Mouse (Mus musculus): ENCODE data around the gene Dpp8.
"Not testable (repeated sequence)": the region's sequence is repeated elsewhere in the genome, so short reads cannot be mapped to it uniquely, and the experiment has no call there.

Gene Dpp8

DNA sequence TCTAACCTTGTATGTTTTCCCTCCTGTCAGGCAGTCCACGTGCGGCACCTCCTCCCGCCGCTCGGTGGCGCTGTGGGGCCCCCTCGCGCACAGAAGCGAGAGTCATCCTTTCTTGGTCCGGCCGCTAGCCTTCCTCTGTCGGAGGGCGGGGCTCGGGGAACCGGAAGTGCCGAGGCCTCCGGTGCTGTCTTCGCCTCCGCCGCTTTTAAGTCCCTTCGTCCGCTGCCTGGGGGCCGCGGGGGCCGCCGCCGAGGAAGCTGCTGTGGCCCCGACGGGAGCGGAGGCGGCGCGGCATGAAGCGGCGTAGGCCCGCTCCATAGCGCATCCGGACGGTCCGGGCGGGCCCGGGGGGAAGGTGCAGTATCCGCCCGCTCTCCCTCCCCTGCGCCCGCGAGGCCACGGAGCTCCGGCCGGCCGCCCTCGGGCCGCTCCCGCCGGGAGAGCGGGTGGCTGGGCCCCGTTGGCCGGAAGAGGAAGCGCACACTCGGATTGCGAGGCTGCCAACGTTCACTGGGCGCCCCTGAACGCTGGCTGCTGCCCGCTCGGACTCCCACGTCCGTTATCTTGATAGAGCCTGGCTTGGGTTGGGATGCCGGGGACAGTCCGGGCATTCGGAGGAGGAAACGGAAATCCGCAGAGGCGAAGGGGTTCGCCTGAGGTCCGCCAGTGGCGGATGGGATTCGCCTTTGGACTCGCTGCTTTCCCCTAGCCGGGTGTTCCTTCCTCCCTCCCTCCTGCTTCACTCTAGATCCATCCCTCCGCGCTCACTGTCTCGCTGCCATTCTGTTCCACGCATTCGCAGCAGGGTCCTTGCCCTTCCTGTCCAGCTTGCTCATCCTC, at the start of gene Dpp8:
Gene Dpp8 (plus strand): TSS at position 146 of the 840 bp plus-strand sequence.
- peak; percentile 88 to 89 for DNase-seq (ENCODE audit: low spot score in 2 of 2)

DNA sequence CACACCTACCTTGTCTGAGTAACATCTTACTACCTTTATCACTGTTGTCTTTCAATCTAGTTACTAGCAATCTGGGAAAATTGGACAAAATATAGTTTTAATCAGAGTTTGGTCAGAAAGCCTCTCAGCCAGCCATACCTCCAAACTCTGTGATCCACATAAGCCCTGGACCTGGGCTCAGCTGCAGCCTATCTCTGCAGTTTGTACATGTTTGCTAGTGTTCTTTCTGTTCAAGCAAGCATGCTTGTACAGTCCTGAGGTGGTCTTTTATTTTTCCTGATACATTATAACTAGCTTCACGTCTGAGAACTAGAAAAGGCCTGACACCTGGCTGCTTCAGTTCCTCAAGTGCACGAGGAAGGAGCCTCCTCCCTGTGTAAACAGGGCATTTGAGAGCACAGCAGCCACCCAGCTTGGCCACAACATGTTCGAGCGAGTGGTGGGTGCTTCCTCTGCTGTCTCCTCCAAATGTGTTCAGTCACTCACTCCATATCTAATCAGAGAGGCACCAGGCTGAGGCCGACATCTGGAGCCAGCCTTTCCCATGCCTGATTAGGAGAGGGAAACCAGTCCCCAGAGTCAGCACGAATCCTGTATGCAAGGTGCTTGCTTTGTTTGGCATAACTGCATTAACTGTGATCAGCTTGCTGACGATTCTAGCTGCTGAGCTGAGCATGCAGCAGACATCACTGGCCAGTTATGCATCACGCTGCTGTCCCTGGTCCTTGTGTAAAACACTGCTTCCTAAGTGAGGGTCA, 47.0 kb upstream of the Dpp8 start:
- DNase-seq (ENCODE audit: low spot score in 2 of 2) = no peak

DNA sequence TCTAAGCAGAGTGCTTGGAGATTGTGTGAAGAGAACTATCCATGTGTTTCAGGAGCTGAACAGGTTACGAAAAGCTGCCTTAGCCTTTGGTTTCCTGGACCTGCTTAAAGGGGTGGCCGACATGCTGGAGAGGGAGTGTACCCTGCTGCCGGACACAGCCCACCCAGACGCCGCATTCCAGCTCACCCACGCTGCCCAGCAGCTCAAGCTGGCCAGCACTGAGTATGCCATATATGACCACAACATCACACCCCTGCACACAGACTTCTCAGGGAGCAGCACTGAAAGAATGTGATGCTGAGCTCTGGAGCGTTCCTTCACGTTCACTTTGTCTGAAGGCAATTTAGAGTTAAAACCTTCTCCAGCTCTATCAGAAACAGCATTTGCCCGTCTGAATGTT, 46.4 kb upstream of the Dpp8 start:
- DNase-seq (ENCODE audit: low spot score in 2 of 2) = no peak

DNA sequence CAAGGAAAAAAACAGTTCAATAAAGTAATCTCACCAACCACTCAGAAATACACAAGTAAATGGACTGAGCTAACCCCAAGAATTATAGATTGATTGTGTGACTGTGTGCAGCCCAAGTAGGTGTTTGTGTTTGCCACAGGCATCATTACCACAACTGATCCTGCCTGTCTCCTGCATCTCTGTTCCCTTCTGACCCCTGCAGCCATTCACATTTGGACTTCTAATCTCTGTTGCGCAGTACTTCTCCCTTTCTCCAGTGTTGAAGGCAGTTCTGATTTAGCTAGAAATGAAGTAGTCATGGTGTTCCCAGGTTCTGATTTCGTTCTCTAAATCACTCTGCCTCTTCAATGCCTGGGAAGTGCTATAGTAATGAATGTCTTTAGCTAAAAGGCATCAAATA, 44.6 kb upstream of the Dpp8 start:
- DNase-seq (ENCODE audit: low spot score in 2 of 2) = no peak

DNA sequence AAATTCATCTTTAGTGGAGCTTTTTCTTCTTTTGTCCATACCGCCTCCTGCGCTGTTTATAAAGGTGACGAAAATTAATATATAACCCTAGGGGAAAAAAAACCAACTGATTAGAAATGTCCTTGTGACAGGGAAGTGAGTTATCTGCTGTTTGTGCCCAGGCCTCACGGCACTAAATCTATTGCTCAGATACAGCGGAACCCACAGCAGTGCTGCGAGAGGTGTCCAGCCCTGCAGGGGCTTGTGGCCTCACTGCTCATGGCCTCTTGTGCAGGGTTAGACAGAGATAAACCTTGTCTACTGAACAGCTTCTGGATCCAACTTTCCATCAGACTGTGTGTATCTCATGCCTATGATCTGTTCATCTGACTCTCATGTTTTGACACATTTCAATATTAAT, 43.8 kb upstream of the Dpp8 start:
- DNase-seq (ENCODE audit: low spot score in 2 of 2) = no peak

DNA sequence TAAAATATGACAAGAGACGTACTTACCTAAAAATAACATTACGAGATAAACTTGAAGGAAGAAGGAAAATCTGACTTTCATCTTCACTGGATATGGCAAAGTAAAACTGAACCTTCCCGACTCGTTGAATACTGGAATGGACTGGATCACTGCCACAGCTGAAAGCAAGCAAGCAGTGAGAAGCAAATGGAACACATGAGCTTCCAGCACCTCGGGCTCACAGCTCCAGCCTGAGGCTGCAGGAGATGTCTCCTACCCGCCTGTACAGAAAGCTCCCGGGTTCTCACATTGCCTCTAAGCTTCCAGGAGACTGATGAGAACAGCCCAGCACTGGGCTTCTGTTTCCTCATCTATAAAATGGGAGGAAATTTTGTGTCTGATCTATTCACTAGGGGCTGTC, 41.9 kb upstream of the Dpp8 start:
- no peak for DNase-seq (ENCODE audit: low spot score in 2 of 2)

DNA sequence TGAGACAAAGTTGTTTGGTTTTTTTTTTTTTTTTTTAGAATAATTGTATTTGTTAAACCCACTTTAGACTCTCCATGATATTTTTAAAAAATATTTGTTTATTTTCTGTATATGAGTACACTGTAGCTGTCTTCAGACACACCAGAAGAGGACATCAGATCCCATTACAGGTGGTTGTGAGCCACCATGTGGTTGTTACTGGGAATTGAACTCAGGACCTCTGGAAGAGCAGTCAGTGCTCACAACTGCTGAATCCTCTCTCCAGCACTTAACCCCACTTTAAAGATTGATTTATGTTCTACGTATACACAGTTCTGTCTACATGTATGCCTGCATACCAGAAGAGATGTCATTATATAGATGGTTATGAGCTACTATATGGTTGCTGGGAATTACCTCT, 36.8 kb upstream of the Dpp8 start:
- DNase-seq (ENCODE audit: low spot score in 2 of 2) = not testable (repeated sequence)

DNA sequence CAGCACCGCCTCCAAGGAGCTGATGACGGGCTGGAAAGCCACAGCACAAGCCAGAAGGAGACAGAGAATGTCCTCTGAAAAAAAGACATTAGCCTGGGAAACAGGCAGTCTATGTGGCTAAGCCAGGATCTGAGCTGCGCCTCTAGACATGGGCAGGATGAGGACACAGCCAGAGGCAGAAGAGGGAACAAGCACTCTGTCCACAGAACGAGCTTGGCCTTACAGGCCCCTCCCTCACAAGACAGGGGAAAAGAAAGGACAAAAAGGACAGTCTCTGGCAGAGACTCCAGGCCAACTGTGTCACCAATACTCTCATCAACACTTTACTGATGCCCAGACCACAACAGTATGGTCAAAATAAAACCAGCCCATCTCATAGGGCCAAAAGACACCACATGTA, 30.7 kb upstream of the Dpp8 start:
- no peak for DNase-seq (ENCODE audit: low spot score in 2 of 2)

DNA sequence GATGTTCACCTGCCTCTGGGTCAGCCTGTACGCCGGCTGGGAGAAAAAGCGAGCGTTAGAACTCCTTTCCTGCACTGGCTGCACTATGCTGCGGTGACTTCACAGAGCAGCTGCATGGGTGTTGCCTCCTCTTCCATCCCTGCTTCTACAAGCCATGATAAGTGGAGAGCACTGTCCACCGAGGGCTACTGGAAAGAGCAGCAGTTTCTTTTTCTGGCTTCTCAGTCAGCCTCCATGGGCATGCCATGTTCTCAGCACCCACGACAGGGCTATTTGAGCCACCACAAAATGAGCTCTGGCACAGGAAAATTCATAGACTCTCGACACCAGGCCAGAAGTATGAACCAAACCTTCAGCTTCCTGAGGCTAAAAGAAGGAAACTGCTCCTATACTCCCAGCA, 26.5 kb upstream of the Dpp8 start:
- DNase-seq (ENCODE audit: low spot score in 2 of 2) = no peak

DNA sequence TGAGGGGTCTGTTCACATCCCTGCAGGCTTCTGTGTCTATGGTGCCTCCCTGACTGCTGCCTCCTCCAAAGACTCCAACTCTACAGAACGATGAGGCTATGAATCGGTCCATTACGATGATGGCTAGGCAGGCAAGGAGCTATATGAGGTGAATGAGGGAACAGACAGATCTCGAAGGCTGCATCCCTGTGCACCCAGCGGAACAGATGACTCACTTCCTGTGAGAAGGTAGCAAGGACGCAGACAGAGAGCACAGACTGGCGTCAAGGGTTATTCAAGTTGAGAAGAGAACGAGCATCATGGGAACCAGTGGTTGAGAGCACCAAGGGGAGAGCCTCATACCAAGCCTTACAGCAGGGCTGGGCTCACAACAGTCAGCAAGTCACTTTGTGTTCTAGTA, 21.6 kb upstream of the Dpp8 start:
- no peak for DNase-seq (ENCODE audit: low spot score in 2 of 2)

DNA sequence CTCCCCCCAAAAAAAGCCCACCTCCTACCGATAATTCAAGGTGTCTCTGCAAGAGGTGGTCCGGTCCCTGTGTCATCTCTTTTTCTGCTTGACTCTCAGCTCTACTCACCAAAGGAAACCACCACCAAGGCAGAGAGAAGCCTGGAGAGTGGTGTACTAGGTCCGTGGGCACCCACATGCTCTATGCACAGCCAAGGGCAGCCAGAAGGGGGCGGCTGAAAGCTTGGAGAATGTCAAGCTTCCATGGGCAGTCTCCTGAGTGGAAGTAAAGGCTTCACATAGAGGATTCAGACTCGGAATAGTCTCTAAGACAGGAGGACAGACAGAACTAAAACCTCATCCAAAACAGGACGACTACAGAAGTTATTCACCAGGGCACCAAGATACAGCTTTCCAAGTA, 20.9 kb upstream of the Dpp8 start:
- no peak for DNase-seq (ENCODE audit: low spot score in 2 of 2)

DNA sequence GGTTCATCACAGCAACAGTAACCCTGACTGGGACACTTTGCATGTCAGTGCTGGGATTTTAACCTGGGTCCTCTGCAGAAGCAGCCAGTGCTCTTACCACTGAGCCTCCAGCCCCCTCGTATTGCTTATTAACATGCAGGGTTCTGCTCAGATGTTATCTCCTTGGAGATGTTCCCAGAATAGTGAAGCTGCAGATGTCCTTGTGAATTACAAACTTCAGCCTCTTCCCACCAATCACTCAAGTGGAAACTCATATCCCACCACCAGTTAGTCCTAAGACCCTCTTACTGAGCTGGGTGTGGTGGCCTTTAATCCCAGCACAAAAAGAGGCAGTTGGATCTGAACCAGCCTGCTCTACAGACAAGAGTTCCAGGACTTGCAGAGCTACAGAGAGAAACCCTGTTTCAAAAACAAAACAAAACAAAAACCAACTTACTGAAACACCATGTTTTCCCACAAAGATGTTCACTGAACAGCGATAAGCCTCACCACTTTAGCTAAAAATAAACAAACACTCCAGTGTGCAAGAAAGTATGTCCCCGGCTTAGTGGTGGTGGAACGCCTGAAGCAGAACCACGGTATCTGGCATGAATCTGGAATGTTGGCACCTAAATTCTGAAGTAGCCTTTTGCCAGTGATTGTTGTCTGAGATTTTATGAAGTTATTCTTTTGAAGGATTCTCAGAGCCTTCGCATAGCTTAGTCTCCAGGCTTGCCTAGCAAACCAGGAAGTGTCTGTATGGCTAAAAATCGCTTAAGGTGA, 16.6 kb upstream of the Dpp8 start:
- no peak for DNase-seq (ENCODE audit: low spot score in 2 of 2)

DNA sequence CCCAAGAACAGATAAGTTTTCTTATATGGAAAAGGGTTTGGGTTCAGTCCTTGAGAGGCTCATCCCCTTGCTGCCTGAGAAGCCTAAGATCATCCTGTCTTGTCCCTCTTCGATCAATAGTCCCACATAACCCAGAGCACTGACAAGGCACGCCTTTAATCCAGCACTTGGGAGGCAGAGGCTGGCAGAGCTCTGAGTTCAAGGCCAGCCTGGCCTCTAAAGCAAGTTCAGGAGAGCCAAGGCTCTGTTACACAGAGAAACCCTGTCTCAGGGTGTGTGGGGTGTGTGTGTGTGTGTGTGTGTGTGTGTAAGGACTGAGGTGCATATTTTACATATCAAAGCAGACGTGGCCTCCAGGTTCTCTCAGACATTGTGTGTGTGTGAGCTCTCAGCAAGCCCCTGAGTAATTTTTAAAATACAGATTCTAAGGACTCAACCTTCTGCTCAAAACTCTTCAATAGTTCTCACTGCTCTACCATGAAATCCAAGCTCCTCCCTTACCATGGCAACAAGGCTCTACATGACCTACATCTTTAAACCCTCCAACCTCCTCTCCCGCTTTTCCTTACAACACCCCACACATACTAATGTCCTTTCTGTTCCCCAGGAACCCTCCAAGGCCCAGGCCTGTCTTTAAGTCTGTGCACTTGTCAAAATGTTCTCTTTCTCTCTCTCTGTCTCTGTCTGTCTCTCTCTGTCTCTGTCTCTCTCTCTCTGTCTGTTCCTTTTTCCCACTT, 15.8 kb upstream of the Dpp8 start:
- DNase-seq (ENCODE audit: low spot score in 2 of 2) = no peak

DNA sequence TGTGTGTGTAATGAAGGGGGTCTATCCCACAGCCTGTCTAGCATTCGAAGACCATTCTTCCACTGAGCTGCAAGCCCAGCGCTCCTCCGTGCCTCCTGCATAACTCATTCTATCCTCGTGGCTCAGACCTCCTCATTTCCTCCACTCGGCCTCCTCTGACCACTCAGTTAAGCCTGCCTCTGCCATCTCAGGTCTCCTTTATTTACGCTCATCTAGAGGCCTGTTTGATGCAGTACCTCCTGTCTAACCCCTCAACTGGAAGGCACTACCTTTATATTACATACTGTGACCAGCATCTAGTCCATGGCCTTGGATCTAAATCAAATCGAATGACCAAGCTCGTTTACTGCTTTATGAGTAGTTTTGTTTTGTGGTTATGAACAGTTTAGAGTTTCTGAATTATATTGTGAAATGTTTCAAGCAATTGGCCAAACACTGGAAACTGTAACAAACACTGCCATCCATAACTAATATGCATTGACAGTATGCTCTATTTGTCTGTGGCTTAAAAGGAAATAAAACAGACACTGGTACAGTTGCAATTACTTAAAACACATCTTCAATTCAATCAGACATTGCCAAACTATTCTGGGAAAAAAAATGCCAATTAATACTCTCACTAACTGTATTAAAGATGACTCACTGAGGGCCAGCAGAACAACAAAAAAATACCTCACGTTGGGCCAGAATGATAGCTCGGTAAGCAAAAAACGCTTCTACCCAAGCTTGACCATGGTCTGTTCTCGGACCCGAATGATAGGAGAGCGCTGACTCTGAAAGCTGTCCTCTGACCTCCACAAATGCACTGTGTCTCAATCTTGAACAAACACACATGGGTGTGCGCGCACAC, 15.0 kb upstream of the Dpp8 start:
- no peak for DNase-seq (ENCODE audit: low spot score in 2 of 2)

DNA sequence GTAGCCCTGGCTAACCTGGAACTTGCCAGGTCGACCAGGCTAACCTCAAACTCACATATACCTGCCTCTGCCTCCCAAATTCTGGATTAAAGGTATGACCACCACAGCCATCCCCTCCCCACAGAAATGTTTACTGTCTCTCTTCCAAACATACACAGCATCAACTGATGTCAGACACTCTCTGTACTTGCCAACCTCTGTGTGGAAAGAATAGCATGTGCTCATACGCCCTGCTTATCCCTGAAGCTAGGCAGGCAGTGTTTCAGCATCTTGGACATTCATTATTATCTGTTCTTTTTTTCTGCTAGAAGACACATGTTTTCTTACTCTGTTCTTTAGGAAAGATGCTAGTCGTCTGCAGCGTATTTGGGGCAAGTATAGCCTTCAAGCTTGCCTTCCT, 14.3 kb upstream of the Dpp8 start:
- DNase-seq (ENCODE audit: low spot score in 2 of 2) = no peak

DNA sequence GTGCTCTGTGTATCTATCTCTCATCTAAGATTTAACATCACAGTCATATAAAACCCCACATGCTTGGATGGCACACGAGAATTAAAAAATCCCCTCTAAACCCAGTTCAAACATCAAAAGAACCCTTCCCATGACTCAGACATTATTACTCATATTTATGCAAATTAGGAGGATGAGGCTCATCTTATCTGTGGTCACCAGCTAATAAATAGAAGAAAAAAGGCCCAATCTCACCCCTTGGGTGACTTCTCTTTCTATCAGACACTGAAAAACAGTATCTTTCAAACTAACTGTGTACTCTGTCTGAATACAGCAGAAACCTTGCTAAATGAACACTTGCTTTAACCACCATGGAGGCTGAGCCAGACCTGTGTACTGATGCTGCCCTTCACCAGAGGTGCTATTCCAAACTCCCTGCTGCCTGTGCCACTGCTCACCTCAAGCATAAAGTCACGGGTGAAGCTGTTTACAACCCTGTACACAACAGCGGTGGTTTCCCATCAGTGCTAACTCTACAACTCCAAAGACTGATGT, 13.6 kb upstream of the Dpp8 start:
- no peak for DNase-seq (ENCODE audit: low spot score in 2 of 2)

DNA sequence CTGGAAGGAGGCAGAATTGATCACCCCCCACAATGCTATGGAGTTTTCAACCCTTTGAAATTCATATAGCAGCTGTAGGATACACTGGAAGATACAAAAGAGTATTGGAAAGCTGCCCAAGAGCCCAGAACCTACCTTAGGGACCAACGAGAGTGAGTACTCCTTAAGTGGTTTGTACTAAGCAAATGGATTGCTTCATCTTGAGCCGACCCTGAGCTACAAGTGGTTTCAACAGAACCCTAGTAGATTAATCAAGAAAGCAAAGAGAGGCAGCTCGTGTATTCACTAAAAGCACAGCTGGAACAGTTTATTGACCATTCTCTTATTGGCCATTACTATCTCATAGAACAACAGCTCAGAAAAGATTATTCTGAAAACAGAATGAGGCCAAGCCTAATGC, 13.1 kb upstream of the Dpp8 start:
- DNase-seq (ENCODE audit: low spot score in 2 of 2) = no peak

DNA sequence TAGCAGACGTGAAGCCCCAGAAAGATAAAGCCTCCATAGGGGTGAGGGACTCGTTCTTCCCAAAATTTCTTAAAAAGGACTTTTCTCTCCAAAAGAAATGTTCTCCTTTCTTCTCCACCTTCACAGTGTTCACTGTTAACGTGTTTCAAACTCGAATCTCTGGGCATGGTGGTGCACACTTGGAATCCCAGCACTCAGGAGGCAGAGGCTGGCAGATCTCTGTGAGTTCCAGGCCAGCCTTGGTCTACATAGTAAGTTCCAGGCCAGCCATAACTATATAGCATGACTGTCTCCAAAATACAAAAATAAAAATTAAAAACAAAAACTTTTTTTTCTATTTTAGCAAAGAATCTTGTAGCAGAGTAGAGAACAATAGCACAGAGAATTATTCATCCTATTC, 12.1 kb upstream of the Dpp8 start:
- DNase-seq (ENCODE audit: low spot score in 2 of 2) = no peak

DNA sequence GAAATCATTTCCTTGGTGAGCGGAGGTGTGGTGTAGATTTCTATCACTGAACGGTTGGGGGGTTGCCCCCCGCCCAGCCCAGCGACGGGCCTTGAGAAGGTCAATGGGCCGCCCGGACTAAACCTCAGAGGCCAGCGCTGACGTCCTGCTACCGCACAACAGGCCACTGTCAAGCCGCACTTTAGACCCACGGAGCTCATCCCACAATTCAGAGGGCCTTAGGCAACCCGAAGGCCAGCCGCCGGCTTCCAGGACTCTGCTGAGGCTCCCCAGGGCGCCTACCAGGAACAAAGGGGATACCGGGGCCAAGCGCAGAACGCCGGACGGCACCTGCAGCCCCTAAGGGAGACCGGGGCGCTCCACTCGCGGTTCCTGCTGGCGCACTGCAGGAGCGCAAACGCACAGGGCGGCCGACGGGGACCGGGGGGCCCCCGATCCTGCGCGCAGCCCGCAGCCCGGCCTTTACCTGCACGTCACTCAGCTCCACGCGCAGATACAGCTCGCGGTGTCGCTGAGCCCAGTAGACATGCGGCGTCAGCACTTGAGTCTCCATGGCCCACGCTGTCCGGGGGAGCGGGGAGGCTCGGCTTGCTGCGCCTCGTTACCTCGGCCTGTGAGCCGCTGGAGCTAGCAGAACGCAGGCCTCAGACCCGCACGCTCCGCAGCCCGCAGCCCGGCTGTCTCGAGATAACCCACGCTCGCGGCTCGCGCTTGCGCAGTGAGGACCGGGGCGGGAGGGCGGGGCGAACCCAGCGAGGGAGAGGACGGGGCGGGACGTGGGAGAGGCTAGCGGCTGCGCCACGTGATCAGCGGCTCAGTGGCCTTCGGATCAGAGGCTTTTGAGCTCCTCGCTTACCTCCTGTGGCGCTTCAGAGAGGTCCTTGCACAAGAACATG, 11.0 kb upstream of the Dpp8 start, which contains the start of gene Hacd3:
Gene Hacd3 (minus strand): TSS at position 703 of the 896 bp plus-strand sequence.
- peak; percentile 73 to 88 for DNase-seq (ENCODE audit: low spot score in 2 of 2)
